Comparison of ENCODE assay signal across 15 mouse cellular contexts in genomic region chr17:29724610-29725009, GRCm38 (mm10). TPM values are rescaled to one million over a fixed set of nuclear protein-coding genes. Genes with fewer than 3 reads are reported as not detected.
DNase-seq lines count a peak whose midpoint lies in the region; ATAC-seq lines count a peak whose summit lies in the region.
"Had no signal": no experiment of that assay in that cellular context is flagged by ENCODE, and none has a peak within 500 bp of the region (broad histone marks: within the 10 kb centered on the region; RNA-seq: fewer than 3 reads in every experiment).

No protein-coding gene starts in this region.

- no peaks in the 10 kb centered on the region for H3K36me3 ChIP-seq in forebrain, embryonic 14.5 days (ENCODE audit: control insufficient read depth, insufficient read depth, low read length)
- H3K36me3 ChIP-seq in forebrain, embryonic 11.5 days (ENCODE audit: control insufficient read depth, insufficient read depth, low read length): no peaks in the 10 kb centered on the region
- H3K36me3 ChIP-seq in midbrain, embryonic 16.5 days (ENCODE audit: control insufficient read depth, insufficient read depth, low read length): no peaks in the 10 kb centered on the region
- no peaks in the 10 kb centered on the region for H3K36me3 ChIP-seq in midbrain, embryonic 11.5 days (ENCODE audit: control insufficient read depth, insufficient read depth, low read length)
- no peaks in the 10 kb centered on the region for H3K36me3 ChIP-seq in embryonic facial prominence, embryonic 14.5 days (ENCODE audit: control insufficient read depth, insufficient read depth, low read length)
- no peaks in the 10 kb centered on the region for H3K36me3 ChIP-seq in neural tube, embryonic 14.5 days (ENCODE audit: control insufficient read depth, insufficient read depth, low read length)
- H3K36me3 ChIP-seq: heart, embryonic 13.5 days had no signal

- no peak overlapping the region for H3K4me3 ChIP-seq in forebrain, embryonic 14.5 days (ENCODE audit: low read depth, low read length)
- no peak overlapping the region for H3K4me3 ChIP-seq in forebrain, embryonic 11.5 days (ENCODE audit: low read depth, low read length)
- no peak overlapping the region for H3K4me3 ChIP-seq in midbrain, embryonic 16.5 days (ENCODE audit: low read depth, low read length)
- no peak overlapping the region for H3K4me3 ChIP-seq in midbrain, embryonic 11.5 days (ENCODE audit: low read depth, low read length)
- H3K4me3 ChIP-seq in embryonic facial prominence, embryonic 14.5 days (ENCODE audit: low read depth, low read length): no peak overlapping the region
- H3K4me3 ChIP-seq in neural tube, embryonic 14.5 days (ENCODE audit: low read depth, low read length): no peak overlapping the region
- H3K4me3 ChIP-seq: heart, embryonic 13.5 days had no signal

- H3K9ac ChIP-seq in forebrain, embryonic 14.5 days (ENCODE audit: low read length): no peak overlapping the region
- H3K9ac ChIP-seq in forebrain, embryonic 11.5 days (ENCODE audit: low read length): no peak overlapping the region
- H3K9ac ChIP-seq in midbrain, embryonic 16.5 days (ENCODE audit: low read depth, low read length): no peak overlapping the region
- no peak overlapping the region for H3K9ac ChIP-seq in midbrain, embryonic 11.5 days (ENCODE audit: low read length)
- H3K9ac ChIP-seq in embryonic facial prominence, embryonic 14.5 days (ENCODE audit: low read depth, low read length): no peak overlapping the region
- no peak overlapping the region for H3K9ac ChIP-seq in neural tube, embryonic 14.5 days (replicated peaks; ENCODE audit: low read depth, low read length)
- H3K9ac ChIP-seq: heart, embryonic 13.5 days had no signal

- 48% methylated on average over 6 of the region's 6 CpGs for WGBS in forebrain, embryonic 14.5 days
- 85% methylated on average over 6 of the region's 6 CpGs for WGBS in forebrain, embryonic 11.5 days
- WGBS in midbrain, embryonic 16.5 days: 53% methylated on average over 6 of the region's 6 CpGs
- WGBS in midbrain, embryonic 11.5 days: 80% methylated on average over 6 of the region's 6 CpGs
- 55% methylated on average over 6 of the region's 6 CpGs for WGBS in embryonic facial prominence, embryonic 14.5 days
- 51% methylated on average over 6 of the region's 6 CpGs for WGBS in neural tube, embryonic 14.5 days

- no peak overlapping the region for H3K4me2 ChIP-seq in forebrain, embryonic 14.5 days (ENCODE audit: low read length)
- H3K4me2 ChIP-seq in forebrain, embryonic 11.5 days (ENCODE audit: low read depth, low read length, severe bottlenecking): no peak overlapping the region
- no peak overlapping the region for H3K4me2 ChIP-seq in midbrain, embryonic 16.5 days (ENCODE audit: low read length)
- H3K4me2 ChIP-seq in midbrain, embryonic 11.5 days: no peak overlapping the region
- H3K4me2 ChIP-seq in embryonic facial prominence, embryonic 14.5 days (ENCODE audit: low read depth, low read length): no peak overlapping the region
- no peak overlapping the region for H3K4me2 ChIP-seq in neural tube, embryonic 14.5 days (ENCODE audit: low read depth, low read length)
- H3K4me2 ChIP-seq: heart, embryonic 13.5 days had no signal

- no peaks in the 10 kb centered on the region; the same call in 1 of the 2 replicates for H3K4me1 ChIP-seq in forebrain, embryonic 14.5 days (ENCODE audit: control insufficient read depth, insufficient read depth, low read length)
- H3K4me1 ChIP-seq in forebrain, embryonic 11.5 days (replicated peaks; ENCODE audit: control insufficient read depth, insufficient read depth, low read length): no peaks in the 10 kb centered on the region
- H3K4me1 ChIP-seq in midbrain, embryonic 16.5 days (ENCODE audit: control insufficient read depth, insufficient read depth, low read length): no peaks in the 10 kb centered on the region
- H3K4me1 ChIP-seq in midbrain, embryonic 11.5 days (ENCODE audit: control insufficient read depth, insufficient read depth, low read length): no peaks in the 10 kb centered on the region
- no peaks in the 10 kb centered on the region for H3K4me1 ChIP-seq in embryonic facial prominence, embryonic 14.5 days (ENCODE audit: control insufficient read depth, insufficient read depth, low read length)
- no peaks in the 10 kb centered on the region for H3K4me1 ChIP-seq in neural tube, embryonic 14.5 days (ENCODE audit: control insufficient read depth, insufficient read depth, low read length)
- H3K4me1 ChIP-seq: heart, embryonic 13.5 days had no signal

- no peak overlapping the region for H3K27ac ChIP-seq in forebrain, embryonic 14.5 days (ENCODE audit: low read depth, low read length)
- H3K27ac ChIP-seq in forebrain, embryonic 11.5 days (ENCODE audit: low read depth, low read length): no peak overlapping the region
- no peak overlapping the region for H3K27ac ChIP-seq in midbrain, embryonic 16.5 days (ENCODE audit: low read length)
- H3K27ac ChIP-seq in midbrain, embryonic 11.5 days (ENCODE audit: low read depth, low read length): no peak overlapping the region
- no peak overlapping the region for H3K27ac ChIP-seq in embryonic facial prominence, embryonic 14.5 days (replicated peaks; ENCODE audit: low read depth, low read length)
- no peak overlapping the region for H3K27ac ChIP-seq in neural tube, embryonic 14.5 days (ENCODE audit: low read depth, low read length)
- H3K27ac ChIP-seq: heart, embryonic 13.5 days had no signal

- H3K9me3 ChIP-seq in forebrain, embryonic 14.5 days (replicated peaks; ENCODE audit: control insufficient read depth, low read length): no peaks in the 10 kb centered on the region
- H3K9me3 ChIP-seq in forebrain, embryonic 11.5 days (ENCODE audit: control insufficient read depth, low read length): no peaks in the 10 kb centered on the region
- no peaks in the 10 kb centered on the region for H3K9me3 ChIP-seq in midbrain, embryonic 16.5 days (replicated peaks; ENCODE audit: control insufficient read depth, low read length, poor library complexity, severe bottlenecking)
- H3K9me3 ChIP-seq in midbrain, embryonic 11.5 days (ENCODE audit: control insufficient read depth, low read length): no peaks in the 10 kb centered on the region
- no peaks in the 10 kb centered on the region for H3K9me3 ChIP-seq in embryonic facial prominence, embryonic 14.5 days (ENCODE audit: control insufficient read depth, low read length)
- no peaks in the 10 kb centered on the region for H3K9me3 ChIP-seq in neural tube, embryonic 14.5 days (ENCODE audit: control insufficient read depth, low read length)
- H3K9me3 ChIP-seq: heart, embryonic 13.5 days had no signal

- no peaks in the 10 kb centered on the region for H3K27me3 ChIP-seq in forebrain, embryonic 14.5 days (replicated peaks; ENCODE audit: control insufficient read depth, insufficient read depth, low read length)
- no peaks in the 10 kb centered on the region for H3K27me3 ChIP-seq in forebrain, embryonic 11.5 days (ENCODE audit: control insufficient read depth, insufficient read depth, low read length)
- H3K27me3 ChIP-seq in midbrain, embryonic 16.5 days (ENCODE audit: control insufficient read depth, insufficient read depth, low read depth, low read length): no peaks in the 10 kb centered on the region
- H3K27me3 ChIP-seq in midbrain, embryonic 11.5 days (ENCODE audit: control insufficient read depth, insufficient read depth, low read length): no peaks in the 10 kb centered on the region
- no peaks in the 10 kb centered on the region for H3K27me3 ChIP-seq in embryonic facial prominence, embryonic 14.5 days (replicated peaks; ENCODE audit: control insufficient read depth, insufficient read depth, low read length)
- no peaks in the 10 kb centered on the region for H3K27me3 ChIP-seq in neural tube, embryonic 14.5 days (ENCODE audit: control insufficient read depth, insufficient read depth, low read length)

- ATAC-seq in forebrain, embryonic 14.5 days: peak; percentile 81
- no peak for ATAC-seq in forebrain, embryonic 11.5 days (replicated peaks; ENCODE audit: low FRiP score)
- peak; percentile 45; the same call in 1 of the 2 replicates for ATAC-seq in midbrain, embryonic 16.5 days
- ATAC-seq in midbrain, embryonic 11.5 days (ENCODE audit: low FRiP score): no peak
- 0 out of 2 replicates have a peak, but pooled peaks have one; percentile 60 for ATAC-seq in embryonic facial prominence, embryonic 14.5 days (ENCODE audit: low read depth)
- ATAC-seq in neural tube, embryonic 14.5 days (ENCODE audit: low read depth): peak; percentile 38; the same call in 1 of the 2 replicates

- peak; percentile 76 for DNase-seq in forebrain, embryonic 14.5 days (ENCODE audit: low spot score)
- DNase-seq in forebrain, embryonic 11.5 days (ENCODE audit: low spot score): no peak
- DNase-seq in midbrain, embryonic 11.5 days (ENCODE audit: low spot score, missing footprints): no peak
- peak; percentile 45 for DNase-seq in embryonic facial prominence, embryonic 14.5 days (ENCODE audit: low spot score)
- no peak for DNase-seq in ovary, postnatal 36 days (ENCODE audit: low spot score)
- no peak for DNase-seq in kidney, adult 18-20 months
- DNase-seq: heart, postnatal 4 days; kidney, adult 11 months; kidney, postnatal 36 days; lung, adult 2 months; right cerebral cortex, postnatal 4 days; thymus, adult 2 months had no signal

RNA-seq across cellular contexts. Expression of gene Ccdc167, which starts 7.8 kb away (rescaled TPM):
- polyA plus RNA-seq in forebrain, embryonic 14.5 days (2014; fragmentation: Nextera tagmentation; extraction: Ambion mirVana): 12.8 and 14.0 TPM in 2 replicates
- 13.7 and 17.0 TPM in 2 replicates for polyA plus RNA-seq in forebrain, embryonic 11.5 days (2014; fragmentation: Nextera tagmentation; extraction: Ambion mirVana)
- 9.9 and 10.9 TPM in 2 replicates for polyA plus RNA-seq in midbrain, embryonic 16.5 days (2015; fragmentation: Nextera tagmentation; extraction: Ambion mirVana)
- 13.5 and 17.0 TPM in 2 replicates for polyA plus RNA-seq in midbrain, embryonic 11.5 days (2014; fragmentation: Nextera tagmentation; extraction: Ambion mirVana)
- 14.9 and 15.2 TPM in 2 replicates for polyA plus RNA-seq in embryonic facial prominence, embryonic 14.5 days (2014; fragmentation: Nextera tagmentation; extraction: Ambion mirVana)
- polyA plus RNA-seq in neural tube, embryonic 14.5 days (2014; fragmentation: Nextera tagmentation; extraction: Ambion mirVana): 9.3 and 12.9 TPM in 2 replicates

Comparison
In these comparisons a context has a peak if more than half of its experiments do, and no peak if none do; other contexts are left out.
1. ATAC-seq: peak in forebrain, embryonic 14.5 days (single experiment), midbrain, embryonic 16.5 days (single experiment), embryonic facial prominence, embryonic 14.5 days (single experiment) and neural tube, embryonic 14.5 days (single experiment); none in forebrain, embryonic 11.5 days (single experiment) and midbrain, embryonic 11.5 days (single experiment).
2. DNase-seq: peak in forebrain, embryonic 14.5 days (single experiment) and embryonic facial prominence, embryonic 14.5 days (single experiment); none in forebrain, embryonic 11.5 days (single experiment), midbrain, embryonic 11.5 days (single experiment), ovary, postnatal 36 days (single experiment) and kidney, adult 18-20 months (single experiment).